29 mouse cellular contexts compared by ENCODE assay signal in genomic region chr9:44101490-44101889, GRCm38 (mm10). TPM values are rescaled to one million over a fixed set of nuclear protein-coding genes. Genes with fewer than 3 reads are reported as not detected.
DNase-seq lines count a peak whose midpoint lies in the region; ATAC-seq and TF ChIP-seq lines count a peak whose summit lies in the region.
"Had no signal": no experiment of that assay in that cellular context is flagged by ENCODE, and none has a peak within 500 bp of the region (broad histone marks: within the 10 kb centered on the region; RNA-seq: fewer than 3 reads in every experiment).

Gene Mfrp (plus strand): TSS chr9:44101729.

- H3K4me2 ChIP-seq in forebrain, embryonic 13.5 days, result no peak within 1 kb of the TSS
- H3K4me2 ChIP-seq in kidney, postnatal 0 days (ENCODE audit: low read length), result no peak within 1 kb of the TSS
- H3K4me2 ChIP-seq: forebrain, embryonic 12.5 days; limb, embryonic 13.5 days; liver, embryonic 12.5 days; midbrain, embryonic 13.5 days; neural tube, embryonic 15.5 days; stomach, embryonic 15.5 days had no signal

- no peaks in the 10 kb centered on the region for H3K27me3 ChIP-seq in forebrain, embryonic 10.5 days (ENCODE audit: poor library complexity, severe bottlenecking)
- H3K27me3 ChIP-seq in forebrain, embryonic 13.5 days, result no peaks in the 10 kb centered on the region
- H3K27me3 ChIP-seq in kidney, postnatal 0 days (ENCODE audit: insufficient read depth, low read length), result no peaks in the 10 kb centered on the region
- H3K27me3 ChIP-seq: forebrain, embryonic 12.5 days; limb, embryonic 13.5 days; liver, embryonic 12.5 days; midbrain, embryonic 13.5 days; neural tube, embryonic 15.5 days; Patski; stomach, embryonic 15.5 days had no signal

- TF ChIP-seq CTCF in kidney, postnatal 0 days (IDR thresholded peaks at IDR 0.05; ENCODE audit: low read depth), result no peak

- no peak for DNase-seq in forebrain, embryonic 10.5 days (ENCODE audit: extremely low spot score, low spot score)
- no peak for DNase-seq in kidney, postnatal 0 days (ENCODE audit: low spot score)
- no peak for DNase-seq in kidney, postnatal 25 days
- peak; percentile 29 for DNase-seq in embryo, embryonic 11 days
- no peak for DNase-seq in gonadal fat pad, adult 2 months (ENCODE audit: low read depth)
- DNase-seq in liver, result no peak
- DNase-seq: adrenal gland, postnatal 10 days; cerebellum, adult 8-10 months; gastrocnemius, postnatal 36 days; heart, postnatal 14 days; kidney, adult 9 months; liver, postnatal 0 days; lung, postnatal 36 days; retina, postnatal 1 day; right cerebral cortex, postnatal 14 days had no signal

- H3K36me3 ChIP-seq in forebrain, embryonic 10.5 days (replicated peaks), result peaks cover 44% of the 10 kb centered on the region
- peaks cover 30% of the 10 kb centered on the region for H3K36me3 ChIP-seq in forebrain, embryonic 13.5 days (ENCODE audit: poor library complexity, severe bottlenecking)
- no peaks in the 10 kb centered on the region for H3K36me3 ChIP-seq in kidney, postnatal 0 days (ENCODE audit: insufficient read depth, low read length)
- H3K36me3 ChIP-seq: stomach, embryonic 15.5 days had no signal

- no peak for ATAC-seq in forebrain, embryonic 13.5 days
- ATAC-seq in kidney, postnatal 0 days (replicated peaks; ENCODE audit: low FRiP score, low read depth), result 0 out of 2 replicates have a peak, but pooled peaks have one; percentile 6
- ATAC-seq: hindbrain, embryonic 16.5 days; liver, embryonic 12.5 days; liver, postnatal 0 days; midbrain, embryonic 13.5 days; Patski had no signal

- H3K9ac ChIP-seq in forebrain, embryonic 13.5 days, result no peak within 1 kb of the TSS
- H3K9ac ChIP-seq in kidney, postnatal 0 days (ENCODE audit: low read depth, low read length), result no peak within 1 kb of the TSS
- H3K9ac ChIP-seq: forebrain, embryonic 12.5 days; limb, embryonic 13.5 days; liver, embryonic 12.5 days; liver, postnatal 0 days; midbrain, embryonic 13.5 days; neural tube, embryonic 15.5 days; stomach, embryonic 15.5 days had no signal

- H3K4me1 ChIP-seq in forebrain, embryonic 10.5 days, result peaks cover 42% of the 10 kb centered on the region
- peaks cover 15% of the 10 kb centered on the region for H3K4me1 ChIP-seq in forebrain, embryonic 13.5 days
- peaks cover 6% of the 10 kb centered on the region; the same call in 1 of the 2 replicates for H3K4me1 ChIP-seq in kidney, postnatal 0 days (replicated peaks; ENCODE audit: insufficient read depth, low read length)

- 0 out of 2 replicates have a peak within 1 kb of the TSS, but pooled peaks have one; percentile 0 for H3K4me3 ChIP-seq in forebrain, embryonic 10.5 days
- H3K4me3 ChIP-seq in forebrain, embryonic 13.5 days, result no peak within 1 kb of the TSS
- no peak within 1 kb of the TSS for H3K4me3 ChIP-seq in kidney, postnatal 0 days (replicated peaks; ENCODE audit: low read depth, low read length)
- H3K4me3 ChIP-seq: erythroblast, embryonic 14.5 days; forebrain, embryonic 12.5 days; heart, adult 2 months; hindbrain, embryonic 10.5 days; limb, embryonic 13.5 days; liver, embryonic 12.5 days; midbrain, embryonic 13.5 days; neural tube, embryonic 15.5 days; stomach, embryonic 15.5 days had no signal

- peak within 1 kb of the TSS; percentile 22 for H3K27ac ChIP-seq in forebrain, embryonic 10.5 days
- no peak within 1 kb of the TSS for H3K27ac ChIP-seq in forebrain, embryonic 13.5 days
- no peak within 1 kb of the TSS for H3K27ac ChIP-seq in kidney, postnatal 0 days
- H3K27ac ChIP-seq: forebrain, embryonic 12.5 days; heart, adult 2 months; hindbrain, embryonic 10.5 days; limb, embryonic 13.5 days; liver, embryonic 12.5 days; midbrain, embryonic 13.5 days; neural tube, embryonic 15.5 days; stomach, embryonic 15.5 days had no signal

- no peaks in the 10 kb centered on the region for H3K9me3 ChIP-seq in forebrain, embryonic 10.5 days
- H3K9me3 ChIP-seq in forebrain, embryonic 13.5 days (replicated peaks), result no peaks in the 10 kb centered on the region
- H3K9me3 ChIP-seq in kidney, postnatal 0 days (replicated peaks; ENCODE audit: low read length), result no peaks in the 10 kb centered on the region
- H3K9me3 ChIP-seq: forebrain, embryonic 12.5 days; hindbrain, embryonic 10.5 days; limb, embryonic 13.5 days; liver, embryonic 12.5 days; midbrain, embryonic 13.5 days; neural tube, embryonic 15.5 days; stomach, embryonic 15.5 days had no signal

- 53% methylated on average over 9 of the region's 9 CpGs for WGBS in forebrain, embryonic 10.5 days
- WGBS in forebrain, embryonic 13.5 days, result 57% methylated on average over 9 of the region's 9 CpGs
- WGBS in kidney, postnatal 0 days, result 41% methylated on average over 9 of the region's 9 CpGs

RNA-seq across cellular contexts. Expression of gene Mfrp, which starts in this region (rescaled TPM):
- 0.15 and 0.26 TPM in 2 replicates for polyA plus RNA-seq in forebrain, embryonic 10.5 days (2016; fragmentation: Nextera tagmentation; extraction: Ambion mirVana)
- 0.06 and 0.23 TPM in 2 replicates for polyA plus RNA-seq in forebrain, embryonic 13.5 days (2015; fragmentation: Nextera tagmentation; extraction: Ambion mirVana)
- 0.11 and 0.16 TPM in 2 replicates for polyA plus RNA-seq in kidney, postnatal 0 days (2015; fragmentation: Nextera tagmentation; extraction: Ambion mirVana)
- polyA plus RNA-seq in gonadal fat pad, adult 2 months (2012; rRNA removed), result 72.1 and 84.4 TPM in 2 replicates
- polyA plus RNA-seq: embryonic facial prominence, embryonic 14.5 days; erythroblast, embryonic 14.5 days; heart, embryonic 14.5 days; liver, embryonic 12.5 days; liver, postnatal 0 days had no signal

Comparison
In these comparisons a context has a peak if more than half of its experiments do, and no peak if none do; other contexts are left out.
1. RNA of gene Mfrp (polyA plus RNA-seq): 72.1 to 84.4 TPM in gonadal fat pad, adult 2 months; 0.15 to 0.26 TPM in forebrain, embryonic 10.5 days, 0.06 to 0.23 TPM in forebrain, embryonic 13.5 days and 0.11 to 0.16 TPM in kidney, postnatal 0 days; every median in the first group is over 10 times any median in the second.
2. Peak in ATAC-seq in kidney, postnatal 0 days; RNA of the gene not detected or under 1 TPM.